Mouse (Mus musculus) lung, embryonic 14.5 days (tissue): ENCODE measurements around the gene Spag6. TPM values are rescaled to one million over a fixed set of nuclear protein-coding genes. Genes with fewer than 3 reads are reported as not detected.

Experiments used
- ATAC-seq: fragments of 200-750 bp; cut with Nextera tagmentation; 2 replicates; pipeline ENCODE4 v1.8.0; 2017; ENCODE audit warnings: mild to moderate bottlenecking, moderate TSS enrichment, moderate library complexity; ENCODE audit not compliant: insufficient read depth
- DNase-seq: peaks from one replicate; pipeline ENCODE4 v3.0.0-alpha.2; 2015
- H3K27ac ChIP-seq: fragments of 300-500 bp; sonication (generic); 2 replicates; pipeline ENCODE4 v1.5.1; 2014; ENCODE audit warnings: low read depth, mild to moderate bottlenecking, moderate library complexity
- H3K27me3 ChIP-seq: fragments of 300-500 bp; sonication (generic); 2 replicates; pipeline ENCODE4 v1.6.1; 2014; ENCODE audit warnings: low read length, control low read depth; ENCODE audit not compliant: insufficient read depth
- H3K36me3 ChIP-seq: fragments of 300-500 bp; sonication (generic); 2 replicates; pipeline ENCODE4 v1.6.1; 2014; ENCODE audit warnings: control low read depth; ENCODE audit not compliant: insufficient read depth
- H3K4me1 ChIP-seq: fragments of 300-500 bp; sonication (generic); 2 replicates; pipeline ENCODE4 v1.6.1; 2014; ENCODE audit warnings: antibody characterized with exemption, control low read depth; ENCODE audit not compliant: insufficient read depth
- H3K4me2 ChIP-seq: fragments of 300-500 bp; sonication (generic); 2 replicates; pipeline ENCODE4 v1.6.1; 2014; ENCODE audit warnings: mild to moderate bottlenecking
- H3K4me3 ChIP-seq: fragments of 300-500 bp; sonication (generic); 2 replicates; pipeline ENCODE4 v1.5.1; 2014; ENCODE audit warnings: low read depth, low read length
- H3K9ac ChIP-seq: fragments of 300-500 bp; sonication (generic); 2 replicates; pipeline ENCODE4 v1.6.1; 2014
- H3K9me3 ChIP-seq: fragments of 300-500 bp; sonication (generic); 2 replicates; pipeline ENCODE4 v1.6.1; 2016; ENCODE audit warnings: low read depth, low read length, control low read depth
- CTCF ChIP-seq: IDR thresholded peaks from 2 replicates; pipeline ENCODE4 v1.5.1; 2016; ENCODE audit warnings: antibody characterized with exemption, low read depth
- WGBS: fragments of 180-500 bp; shearing (Covaris S2); extraction: QIAGEN DNeasy Blood & Tissue Kit; methylation state at CpG from one replicate; pipeline ENCODE4 v1.1.7; 2014; 5-methylcytosine and 5-hydroxymethylcytosine counted together
- polyA plus RNA-seq: library from polyadenylated mRNA; unstranded; fragments of >200 nt; fragmentation: Nextera tagmentation; extraction: Ambion mirVana; gene quantifications from 2 replicates; pipeline ENCODE4 v1.2.1, GENCODE M21; 2014

Spag6 gene
- polyA plus RNA-seq, 1 experiment from 2014 or later = 0.14 TPM

- Histone ChIP-seq H3K27ac (no peak overlapping the region), H3K27me3 (peaks cover 6% of the 10 kb centered on the region; the same call in 1 of the 2 replicates), H3K4me1 (no peaks in the 10 kb centered on the region), H3K4me2 (peak overlapping the region; percentile 27), H3K9ac (no peak overlapping the region), H3K4me3 (no peak overlapping the region), H3K9me3 (no peaks in the 10 kb centered on the region), H3K36me3 (0 out of 2 replicates have a peak, but pooled peaks cover 3% of the 10 kb centered on the region)
- no peak for DNase-seq
- ATAC-seq = no peak
- WGBS = 69% methylated on average over 4 of the region's 4 CpGs
- TF ChIP-seq CTCF = no peak
Observed at GRCm38 (mm10) chr2:18673766-18674165, 20.1 kb upstream of the Spag6 start.

- DNase-seq (no peak), ATAC-seq (no peak)
- H3K27ac ChIP-seq = no peak overlapping the region
- H3K27me3 ChIP-seq = peaks cover 11% of the 10 kb centered on the region; the same call in 1 of the 2 replicates
- 78% methylated on average over 4 of the region's 4 CpGs for WGBS
- H3K4me1 ChIP-seq = no peaks in the 10 kb centered on the region
- H3K9me3 ChIP-seq = no peaks in the 10 kb centered on the region
- no peak for TF ChIP-seq CTCF
- no peak overlapping the region for H3K9ac ChIP-seq
- H3K4me3 ChIP-seq = no peak overlapping the region
- H3K36me3 ChIP-seq = 0 out of 2 replicates have a peak, but pooled peaks cover 3% of the 10 kb centered on the region
- H3K4me2 ChIP-seq = peak overlapping the region; percentile 27
Observed at GRCm38 (mm10) chr2:18674193-18674902, 19.5 kb upstream of the Spag6 start.

- peak overlapping the region; percentile 81 for H3K4me3 ChIP-seq
- peaks cover 20% of the 10 kb centered on the region for H3K27me3 ChIP-seq
- no peaks in the 10 kb centered on the region for H3K4me1 ChIP-seq
- H3K36me3 ChIP-seq = 0 out of 2 replicates have a peak, but pooled peaks cover 3% of the 10 kb centered on the region
- DNase-seq (peak; percentile 26), ATAC-seq (no peak)
- 14% methylated on average over 42 of the region's 42 CpGs for WGBS
- H3K9me3 ChIP-seq = no peaks in the 10 kb centered on the region
- H3K4me2 ChIP-seq = peak overlapping the region; percentile 84
- H3K9ac ChIP-seq = peak overlapping the region; percentile 70
- H3K27ac ChIP-seq = peak overlapping the region; percentile 70; the same call in 1 of the 2 replicates
- no peak for TF ChIP-seq CTCF
Observed at GRCm38 (mm10) chr2:18675681-18676456, 18.0 kb upstream of the Spag6 start.

- peak; percentile 89 for DNase-seq
- no peak for TF ChIP-seq CTCF
Observed at GRCm38 (mm10) chr2:18676457-18676935, 17.3 kb upstream of the Spag6 start.

DNA sequence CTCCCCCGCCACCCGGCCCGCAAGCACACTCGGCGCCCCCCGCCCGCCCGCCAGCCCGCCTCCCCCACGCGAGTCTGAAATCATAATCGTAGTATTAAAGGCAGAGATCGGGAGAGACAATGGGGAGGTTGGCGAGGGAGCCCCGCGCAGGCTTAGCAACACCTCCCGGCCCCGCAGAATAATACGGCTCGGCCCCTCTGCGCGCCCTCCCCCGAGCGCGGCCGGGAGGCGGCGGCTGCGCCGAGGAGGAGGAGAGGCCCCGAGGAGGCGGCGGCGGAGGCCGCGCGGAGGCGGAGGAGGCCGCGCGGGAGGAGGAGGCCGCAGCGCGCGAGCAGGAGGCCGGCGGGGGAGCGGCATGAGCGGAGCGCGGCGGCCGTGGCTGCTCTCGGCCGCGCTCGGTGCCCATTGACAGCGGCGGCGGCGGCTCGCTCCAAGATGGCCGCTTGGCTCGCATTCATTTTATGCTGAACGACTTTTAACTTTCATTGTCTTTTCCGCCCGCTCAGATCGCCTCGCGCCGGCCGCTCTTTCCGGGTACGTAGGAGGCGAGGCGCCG is 16.8 kb upstream of the Spag6 start, which contains the start of gene Bmi1:
Gene Bmi1 (plus strand): TSS at position 83 of the 556 bp plus-strand sequence.
- Histone ChIP-seq H3K4me3 (peak within 1 kb of the TSS; percentile 81), H3K27ac (peak within 1 kb of the TSS; percentile 93), H3K36me3 (peaks cover 5% of the 10 kb centered on the region; the same call in 1 of the 2 replicates), H3K27me3 (peaks cover 20% of the 10 kb centered on the region), H3K4me1 (no peaks in the 10 kb centered on the region), H3K9me3 (no peaks in the 10 kb centered on the region), H3K9ac (peak within 1 kb of the TSS; percentile 92), H3K4me2 (peak within 1 kb of the TSS; percentile 84)
- DNase-seq (peak; percentile 80), ATAC-seq (peak; percentile 68)
- no peak for TF ChIP-seq CTCF
- WGBS = under 1% methylated on average over 59 of the region's 77 CpGs

More at GRCm38 (mm10) chr2:18676457-18676935, 17.3 kb upstream of the Spag6 start:
- no peaks in the 10 kb centered on the region for H3K4me1 ChIP-seq
- H3K27me3 ChIP-seq = peaks cover 20% of the 10 kb centered on the region
- H3K4me3 ChIP-seq = peak overlapping the region; percentile 81
- 0% methylated on average over 15 of the region's 64 CpGs for WGBS
- peak; percentile 85 for ATAC-seq
- H3K36me3 ChIP-seq = 0 out of 2 replicates have a peak, but pooled peaks cover 3% of the 10 kb centered on the region
- H3K9ac ChIP-seq = peak overlapping the region; percentile 92
- H3K9me3 ChIP-seq = no peaks in the 10 kb centered on the region
- peak overlapping the region; percentile 93 for H3K27ac ChIP-seq
- H3K4me2 ChIP-seq = peak overlapping the region; percentile 84

DNA sequence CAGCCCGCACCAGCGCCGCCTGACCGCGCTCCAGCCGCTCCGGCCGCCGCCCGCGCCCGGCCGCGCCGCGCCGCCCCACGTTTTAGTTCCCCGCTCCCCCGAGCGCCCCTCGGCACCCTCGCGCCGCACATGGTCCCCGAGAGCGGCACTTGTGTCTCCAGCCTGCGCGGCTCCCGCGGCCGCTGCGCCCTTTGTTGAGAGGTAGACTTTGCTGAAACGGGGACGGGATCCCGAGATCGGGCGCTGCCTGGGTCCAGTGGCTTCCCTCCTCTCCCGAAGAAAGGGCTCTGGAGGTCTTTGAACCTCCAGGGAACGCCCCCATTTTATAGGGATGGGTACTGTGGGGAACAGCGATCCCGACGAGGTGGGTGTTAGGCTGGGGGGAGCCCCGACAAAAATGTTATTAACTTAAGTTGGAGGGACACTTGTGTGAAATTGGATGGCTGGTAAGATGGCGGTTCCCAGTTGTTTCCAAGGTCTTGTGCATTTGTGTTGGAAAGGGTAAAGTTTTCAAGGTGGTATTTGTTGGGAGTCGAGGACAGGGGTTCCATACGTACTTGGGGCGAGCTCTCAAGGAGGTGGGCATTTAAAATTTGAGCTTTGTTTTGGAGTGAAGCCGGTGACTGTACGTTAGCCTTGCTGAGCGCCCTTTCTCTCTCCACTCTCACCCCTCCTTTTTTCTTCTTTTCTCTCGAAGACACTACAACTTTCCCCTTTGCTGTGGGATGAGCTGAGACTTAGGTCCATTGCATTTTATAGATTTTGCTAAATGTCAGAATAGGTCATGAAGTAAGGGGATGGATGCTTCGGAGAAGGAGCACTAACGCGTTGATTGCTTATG is 16.0 kb upstream of the Spag6 start:
- peak; percentile 1; the same call in 1 of the 2 replicates for ATAC-seq
- peak; percentile 68 for DNase-seq
- no peak for TF ChIP-seq CTCF

More for the DNA sequence above, 16.0 kb upstream of the Spag6 start:
- H3K9me3 ChIP-seq = no peaks in the 10 kb centered on the region
- peak overlapping the region; percentile 92 for H3K9ac ChIP-seq
- no peak overlapping the region for H3K27ac ChIP-seq
- peak overlapping the region; percentile 84 for H3K4me2 ChIP-seq
- peaks cover 12% of the 10 kb centered on the region; the same call in 1 of the 2 replicates for H3K36me3 ChIP-seq
- peak overlapping the region; percentile 81 for H3K4me3 ChIP-seq
- under 1% methylated on average over 49 of the region's 55 CpGs for WGBS
- no peaks in the 10 kb centered on the region for H3K4me1 ChIP-seq
- H3K27me3 ChIP-seq = peaks cover 20% of the 10 kb centered on the region
